Mouse (Mus musculus) ovary, postnatal 36 days (tissue): ENCODE measurements around the gene 1600012H06Rik.
"Not testable (repeated sequence)": the region's sequence is repeated elsewhere in the genome, so short reads cannot be mapped to it uniquely, and the experiment has no call there.

Experiments
- DNase-seq: peaks from one replicate; pipeline ENCODE4 v3.0.0; 2022; ENCODE audit warnings: low spot score, mixed read lengths

The 1600012H06Rik gene

GRCm38 (mm10) chr17:14943009-14943728, at the start of gene 1600012H06Rik, which contains the start of gene Wdr27:
1600012H06Rik (plus strand) TSS chr17:14943184.
Wdr27 (minus strand) TSS chr17:14943158.
- peak; percentile 98 for DNase-seq

GRCm38 (mm10) chr17:14895058-14895457, 47.9 kb upstream of the 1600012H06Rik start:
- DNase-seq, result not testable (repeated sequence)

GRCm38 (mm10) chr17:14898972-14899371, 44.0 kb upstream of the 1600012H06Rik start:
- no peak for DNase-seq

GRCm38 (mm10) chr17:14903212-14903611, 39.8 kb upstream of the 1600012H06Rik start:
- no peak for DNase-seq

GRCm38 (mm10) chr17:14904206-14904605, 38.8 kb upstream of the 1600012H06Rik start:
- no peak for DNase-seq

GRCm38 (mm10) chr17:14904637-14905265, 38.2 kb upstream of the 1600012H06Rik start:
- DNase-seq, result no peak

GRCm38 (mm10) chr17:14906611-14907010, 36.4 kb upstream of the 1600012H06Rik start:
- DNase-seq, result no peak

- no peak for DNase-seq
Observed at GRCm38 (mm10) chr17:14907136-14907535, 35.8 kb upstream of the 1600012H06Rik start.

GRCm38 (mm10) chr17:14909331-14909730, 33.7 kb upstream of the 1600012H06Rik start:
- no peak for DNase-seq

- no peak for DNase-seq
Observed at GRCm38 (mm10) chr17:14910771-14911170, 32.2 kb upstream of the 1600012H06Rik start.

GRCm38 (mm10) chr17:14912420-14912819, 30.6 kb upstream of the 1600012H06Rik start:
- no peak for DNase-seq

- no peak for DNase-seq
Observed at GRCm38 (mm10) chr17:14912981-14913380, 30.0 kb upstream of the 1600012H06Rik start.

- DNase-seq, result no peak
Observed at GRCm38 (mm10) chr17:14914401-14914800, 28.6 kb upstream of the 1600012H06Rik start.

GRCm38 (mm10) chr17:14917866-14918265, 25.1 kb upstream of the 1600012H06Rik start:
- DNase-seq, result no peak

- DNase-seq, result no peak
Observed at GRCm38 (mm10) chr17:14921582-14921981, 21.4 kb upstream of the 1600012H06Rik start.

GRCm38 (mm10) chr17:14927644-14928218, 15.3 kb upstream of the 1600012H06Rik start:
- DNase-seq, result no peak

GRCm38 (mm10) chr17:14928631-14929030, 14.4 kb upstream of the 1600012H06Rik start:
- no peak for DNase-seq

GRCm38 (mm10) chr17:14930697-14931096, 12.3 kb upstream of the 1600012H06Rik start:
- DNase-seq, result no peak

GRCm38 (mm10) chr17:14931469-14931868, 11.5 kb upstream of the 1600012H06Rik start:
- no peak for DNase-seq

- not testable (repeated sequence) for DNase-seq
Observed at GRCm38 (mm10) chr17:14935280-14935679, 7.7 kb upstream of the 1600012H06Rik start.

GRCm38 (mm10) chr17:14935841-14936605, 7.0 kb upstream of the 1600012H06Rik start:
- no peak for DNase-seq

- DNase-seq, result not testable (repeated sequence)
Observed at GRCm38 (mm10) chr17:14942181-14942580, 803 bp upstream of the 1600012H06Rik start.
